Mouse (Mus musculus): Measurements from ENCODE around the gene Hoga1. TPM values are rescaled to one million over a fixed set of nuclear protein-coding genes. Genes with fewer than 3 reads are reported as not detected.

Gene Hoga1
- polyA plus RNA-seq, 1 experiment = 167 TPM

DNA sequence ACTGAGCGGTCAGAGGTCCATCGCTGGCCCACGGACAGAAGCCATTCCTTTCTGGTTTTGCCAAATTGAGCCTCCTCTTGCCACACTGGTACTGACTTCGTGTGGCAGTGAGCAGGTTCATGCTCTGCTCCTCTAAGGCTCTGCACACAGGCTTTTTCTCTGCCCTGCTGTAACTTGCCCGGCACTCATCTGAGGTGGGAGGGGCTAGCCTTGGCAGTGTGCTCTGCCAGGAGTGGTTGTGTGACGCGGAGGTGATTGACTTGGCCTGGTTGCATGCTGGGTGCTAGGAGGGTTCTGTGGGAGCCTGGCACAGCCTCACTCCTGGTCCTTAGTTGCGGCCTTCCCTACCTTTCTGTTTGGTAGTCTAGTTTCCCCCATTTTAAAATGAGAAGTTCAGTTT lies 75.0 kb downstream of the Hoga1 start:
- 78% methylated on average over 8 of the region's 8 CpGs for WGBS
- no peak overlapping the region for H3K27ac ChIP-seq (ENCODE audit: insufficient read depth, low read depth, low read length)
- no peaks in the 10 kb centered on the region for H3K36me3 ChIP-seq (ENCODE audit: control insufficient read depth, insufficient read depth, low read length)
- no peak overlapping the region for H3K4me3 ChIP-seq (ENCODE audit: insufficient read depth, low read depth, low read length)
- H3K4me1 ChIP-seq (ENCODE audit: control insufficient read depth, insufficient read depth, low read length) = no peaks in the 10 kb centered on the region
- no peak for DNase-seq
- no peak for TF ChIP-seq CTCF (conservative IDR thresholded peaks at IDR 0.05; ENCODE audit: insufficient read depth, insufficient read length, low read depth, low read length)
- no peak for TF ChIP-seq POLR2A (IDR thresholded peaks at IDR 0.05; ENCODE audit: low read depth, low read length)
- no peaks in the 10 kb centered on the region for H3K27me3 ChIP-seq (replicated peaks; ENCODE audit: control insufficient read depth, insufficient read depth, low read length)

Other genes with a start within 250 kb of the Hoga1 start
- 1.0 and 1.3 TPM in 2 replicates for gene Arhgap19, start 243.6 kb upstream of the Hoga1 start, polyA plus RNA-seq (2012; rRNA removed)
- gene Frat1, start 215.6 kb upstream of the Hoga1 start, polyA plus RNA-seq (2012; rRNA removed) = 1.3 and 1.6 TPM in 2 replicates
- 1.4 TPM in 2 replicates for gene Frat2, start 197.5 kb upstream of the Hoga1 start, polyA plus RNA-seq (2012; rRNA removed)
- gene Rrp12, start 149.4 kb upstream of the Hoga1 start, polyA plus RNA-seq (2012; rRNA removed) = 3.6 and 4.0 TPM in 2 replicates
- 493 and 500 TPM in 2 replicates for gene Pgam1, start 133.7 kb upstream of the Hoga1 start, polyA plus RNA-seq (2012; rRNA removed)
- gene Exosc1, start 112.2 kb upstream of the Hoga1 start, polyA plus RNA-seq (2012; rRNA removed) = 11.8 and 15.2 TPM in 2 replicates
- 74.2 and 78.7 TPM in 2 replicates for gene Zdhhc16, start 112.1 kb upstream of the Hoga1 start, polyA plus RNA-seq (2012; rRNA removed)
- gene Mms19, start 64.5 kb upstream of the Hoga1 start, polyA plus RNA-seq (2012; rRNA removed) = 54.9 and 56.1 TPM in 2 replicates
- gene Ubtd1, start 63.8 kb upstream of the Hoga1 start, polyA plus RNA-seq (2012; rRNA removed) = 23.0 and 28.2 TPM in 2 replicates
- 0.14 and 2.2 TPM in 2 replicates for gene Ankrd2, start 9.6 kb upstream of the Hoga1 start, polyA plus RNA-seq (2012; rRNA removed)
- gene 4933411K16Rik, start 6.6 kb downstream of the Hoga1 start, polyA plus RNA-seq (2012; rRNA removed) = 3.6 and 5.1 TPM in 2 replicates
- gene Morn4, start 40.7 kb downstream of the Hoga1 start, polyA plus RNA-seq (2012; rRNA removed) = 25.9 and 26.3 TPM in 2 replicates
- gene Pi4k2a, start 44.9 kb downstream of the Hoga1 start, polyA plus RNA-seq (2012; rRNA removed) = 41.7 and 45.4 TPM in 2 replicates
- 17.5 and 19.5 TPM in 2 replicates for gene Avpi1, start 83.4 kb downstream of the Hoga1 start, polyA plus RNA-seq (2012; rRNA removed)
- 44.6 and 53.2 TPM in 2 replicates for gene Marveld1, start 101.8 kb downstream of the Hoga1 start, polyA plus RNA-seq (2012; rRNA removed)
- 30.7 and 32.6 TPM in 2 replicates for gene Zfyve27, start 118.3 kb downstream of the Hoga1 start, polyA plus RNA-seq (2012; rRNA removed)
- gene Sfrp5, start 156.6 kb downstream of the Hoga1 start, polyA plus RNA-seq (2012; rRNA removed) = 3.6 and 4.8 TPM in 2 replicates
- 0.14 and 0.20 TPM in 2 replicates for gene Golga7b, start 202.0 kb downstream of the Hoga1 start, polyA plus RNA-seq (2012; rRNA removed)

Measured in kidney, adult 2 months (tissue).